Mouse (Mus musculus) liver, adult 2 months (tissue): ENCODE measurements around the gene Rps6kb1. TPM values are rescaled to one million over a fixed set of nuclear protein-coding genes. Genes with fewer than 3 reads are reported as not detected.

ENCODE experiments used
- DNase-seq: peaks from one replicate; pipeline ENCODE4 v3.0.0-alpha.2; 2011; ENCODE audit warnings: low read depth, low spot score; ENCODE audit errors: extremely low read depth
- H3K27ac ChIP-seq: fragments of 200-500 bp; replicated peaks from 2 replicates; pipeline ENCODE4 v1.5.1; 2012; ENCODE audit warnings: low read depth, mild to moderate bottlenecking, control low read depth, inconsistent platforms, low read length; ENCODE audit not compliant: insufficient read depth
- H3K27me3 ChIP-seq: fragments of 200-500 bp; 2 replicates; pipeline ENCODE4 v1.6.1; 2012; ENCODE audit warnings: mild to moderate bottlenecking, moderate library complexity, low read length, inconsistent platforms; ENCODE audit not compliant: control insufficient read depth, insufficient read depth
- H3K36me3 ChIP-seq: fragments of 200-500 bp; 2 replicates; pipeline ENCODE4 v1.6.1; 2012; ENCODE audit warnings: low read length, inconsistent platforms; ENCODE audit not compliant: control insufficient read depth, insufficient read depth
- H3K4me1 ChIP-seq: fragments of 200-500 bp; 2 replicates; pipeline ENCODE4 v1.6.1; 2011; ENCODE audit warnings: low read length; ENCODE audit not compliant: control insufficient read depth, insufficient read depth
- H3K4me3 ChIP-seq: fragments of 200-500 bp; 2 replicates; pipeline ENCODE4 v1.5.1; 2011; ENCODE audit warnings: low read depth, mild to moderate bottlenecking, control low read depth, low read length, moderate library complexity; ENCODE audit not compliant: insufficient read depth
- H3K79me2 ChIP-seq: fragments of 200-500 bp; 2 replicates; pipeline ENCODE4 v1.6.1; 2012; ENCODE audit warnings: inconsistent platforms, mild to moderate bottlenecking, low read length, moderate library complexity; ENCODE audit not compliant: control insufficient read depth, insufficient read depth
- H3K9ac ChIP-seq: fragments of 200-500 bp; 2 replicates; pipeline ENCODE4 v1.6.1; 2012; ENCODE audit warnings: low read depth, mild to moderate bottlenecking, control low read depth, inconsistent platforms, low read length
- CTCF ChIP-seq: fragments of 200-500 bp; IDR thresholded peaks from 2 replicates; pipeline ENCODE4 v1.5.1; 2011; ENCODE audit warnings: low read depth, low read length, control low read depth
- POLR2A ChIP-seq: fragments of 200-500 bp; IDR thresholded peaks from 2 replicates; pipeline ENCODE4 v1.6.1; 2011; ENCODE audit warnings: low read length, control low read depth; ENCODE audit not compliant: insufficient read depth; ENCODE audit errors: extremely low read depth
- WGBS: fragments of 180-500 bp; shearing (Covaris S2); methylation state at CpG from one replicate; pipeline ENCODE4 v1.1.7; 2018; 5-methylcytosine and 5-hydroxymethylcytosine counted together
- polyA plus RNA-seq: library from polyadenylated mRNA; depleted of rRNA; stranded (reverse); fragments of >200 nt; gene quantifications from 2 replicates; pipeline ENCODE4 v1.2.3, GENCODE M21; 2012
- total RNA-seq: library from RNA; depleted of rRNA; stranded (reverse); fragments of >200 nt; gene quantifications from 2 replicates; pipeline ENCODE4 v1.2.3, GENCODE M21; 2014

The Rps6kb1 gene
- total and polyA plus RNA-seq, 2 experiments: 6.3 to 14.4 TPM

- no peak overlapping the region for H3K9ac ChIP-seq
- H3K27ac ChIP-seq: no peak overlapping the region
- H3K4me1 ChIP-seq: peaks cover 2% of the 10 kb centered on the region
- H3K36me3 ChIP-seq: peaks cover 34% of the 10 kb centered on the region
- TF ChIP-seq POLR2A: no peak
- peak; percentile 42 for TF ChIP-seq CTCF
- H3K79me2 ChIP-seq: peaks cover 13% of the 10 kb centered on the region; the same call in 1 of the 2 replicates
- no peak for DNase-seq
- 64% methylated on average over 1 of the region's 1 CpGs for WGBS
- H3K27me3 ChIP-seq: no peaks in the 10 kb centered on the region
- H3K4me3 ChIP-seq: no peak overlapping the region
These were observed 11.8 kb downstream of the Rps6kb1 start for GRCm38 (mm10) chr11:86532834-86533233.

- H3K9ac ChIP-seq: no peak overlapping the region
- no peaks in the 10 kb centered on the region; the same call in 1 of the 2 replicates for H3K79me2 ChIP-seq
- H3K4me3 ChIP-seq: no peak overlapping the region
- H3K4me1 ChIP-seq: peaks cover 2% of the 10 kb centered on the region
- H3K27ac ChIP-seq: no peak overlapping the region
- H3K27me3 ChIP-seq: no peaks in the 10 kb centered on the region
- H3K36me3 ChIP-seq: peaks cover 50% of the 10 kb centered on the region
- 32% methylated on average over 4 of the region's 4 CpGs for WGBS
- peak; percentile 71 for DNase-seq
- no peak for TF ChIP-seq CTCF
- no peak for TF ChIP-seq POLR2A
These were observed 17.1 kb downstream of the Rps6kb1 start for GRCm38 (mm10) chr11:86527528-86527927.

- H3K4me3 ChIP-seq: no peak overlapping the region
- no peak overlapping the region for H3K9ac ChIP-seq
- H3K36me3 ChIP-seq: peaks cover 67% of the 10 kb centered on the region
- WGBS: 92% methylated on average over 7 of the region's 7 CpGs
- H3K79me2 ChIP-seq: no peaks in the 10 kb centered on the region
- TF ChIP-seq CTCF (no peak), POLR2A (no peak)
- no peaks in the 10 kb centered on the region for H3K27me3 ChIP-seq
- H3K4me1 ChIP-seq: no peaks in the 10 kb centered on the region
- no peak overlapping the region for H3K27ac ChIP-seq
- no peak for DNase-seq
These were observed 24.9 kb downstream of the Rps6kb1 start for GRCm38 (mm10) chr11:86519751-86520150.

GRCm38 (mm10) chr11:86517229-86517628, 27.4 kb downstream of the Rps6kb1 start:
- H3K27ac ChIP-seq: no peak overlapping the region
- WGBS: 94% methylated on average over 3 of the region's 3 CpGs
- no peak for DNase-seq
- TF ChIP-seq CTCF: no peak
- TF ChIP-seq POLR2A: no peak
- H3K27me3 ChIP-seq: no peaks in the 10 kb centered on the region
- H3K79me2 ChIP-seq: no peaks in the 10 kb centered on the region
- H3K4me3 ChIP-seq: no peak overlapping the region
- H3K9ac ChIP-seq: no peak overlapping the region
- H3K36me3 ChIP-seq: peaks cover 62% of the 10 kb centered on the region
- H3K4me1 ChIP-seq: no peaks in the 10 kb centered on the region

GRCm38 (mm10) chr11:86516620-86517019, 28.0 kb downstream of the Rps6kb1 start:
- Histone ChIP-seq H3K9ac (no peak overlapping the region), H3K4me3 (no peak overlapping the region), H3K36me3 (peaks cover 62% of the 10 kb centered on the region), H3K4me1 (no peaks in the 10 kb centered on the region), H3K27ac (no peak overlapping the region), H3K79me2 (no peaks in the 10 kb centered on the region), H3K27me3 (no peaks in the 10 kb centered on the region)
- TF ChIP-seq CTCF: no peak
- no peak for TF ChIP-seq POLR2A
- 72% methylated on average over 3 of the region's 3 CpGs for WGBS
- no peak for DNase-seq

- no peak for DNase-seq
These were observed 36.6 kb downstream of the Rps6kb1 start for GRCm38 (mm10) chr11:86507991-86508390.

More at GRCm38 (mm10) chr11:86507991-86508390, 36.6 kb downstream of the Rps6kb1 start:
- Histone ChIP-seq H3K27me3 (no peaks in the 10 kb centered on the region), H3K4me1 (no peaks in the 10 kb centered on the region), H3K27ac (no peak overlapping the region), H3K4me3 (no peak overlapping the region), H3K36me3 (peaks cover 52% of the 10 kb centered on the region), H3K79me2 (no peaks in the 10 kb centered on the region), H3K9ac (no peak overlapping the region)
- WGBS: 95% methylated on average over 2 of the region's 2 CpGs
- TF ChIP-seq CTCF (no peak), POLR2A (no peak)
